Mouse (Mus musculus) limb, embryonic 14.5 days (tissue): Measurements from ENCODE around the gene Zfand3. TPM values are rescaled to one million over a fixed set of nuclear protein-coding genes. Genes with fewer than 3 reads are reported as not detected.

Source experiments
- ATAC-seq: fragments of 200-750 bp; cut with Nextera tagmentation; 2 replicates; pipeline ENCODE4 v1.8.0; 2017; ENCODE audit warnings: low read depth, moderate number of reproducible peaks, moderate TSS enrichment; ENCODE audit not compliant: low FRiP score
- DNase-seq: peaks from one replicate; pipeline ENCODE4 v3.0.0-alpha.2; 2015; ENCODE audit warnings: low spot score
- H3K27ac ChIP-seq: fragments of 300-500 bp; sonication (generic); replicated peaks from 2 replicates; pipeline ENCODE4 v1.5.1; 2014; ENCODE audit warnings: low read depth, mild to moderate bottlenecking, low read length, moderate library complexity, mixed read lengths
- H3K27me3 ChIP-seq: fragments of 300-500 bp; sonication (generic); 2 replicates; pipeline ENCODE4 v1.6.1; 2014; ENCODE audit warnings: low read length, mixed read lengths; ENCODE audit not compliant: control insufficient read depth, insufficient read depth
- H3K36me3 ChIP-seq: fragments of 300-500 bp; sonication (generic); 2 replicates; pipeline ENCODE4 v1.6.1; 2014; ENCODE audit warnings: mild to moderate bottlenecking, low read length, moderate library complexity, mixed read lengths; ENCODE audit not compliant: control insufficient read depth, insufficient read depth
- H3K4me1 ChIP-seq: fragments of 300-500 bp; sonication (generic); 2 replicates; pipeline ENCODE4 v1.6.1; 2014; ENCODE audit warnings: antibody characterized with exemption, low read length, mixed read lengths; ENCODE audit not compliant: control insufficient read depth, insufficient read depth
- H3K4me2 ChIP-seq: fragments of 300-500 bp; sonication (generic); replicated peaks from 2 replicates; pipeline ENCODE4 v1.6.1; 2014; ENCODE audit warnings: low read depth, mild to moderate bottlenecking, low read length, moderate library complexity; ENCODE audit not compliant: severe bottlenecking
- H3K4me3 ChIP-seq: fragments of 300-500 bp; sonication (generic); replicated peaks from 2 replicates; pipeline ENCODE4 v1.5.1; 2014; ENCODE audit warnings: low read length
- H3K9ac ChIP-seq: fragments of 300-500 bp; sonication (generic); 2 replicates; pipeline ENCODE4 v1.6.1; 2014; ENCODE audit warnings: mild to moderate bottlenecking, low read depth, low read length, moderate library complexity; ENCODE audit not compliant: severe bottlenecking
- H3K9me3 ChIP-seq: fragments of 300-500 bp; sonication (generic); 2 replicates; pipeline ENCODE4 v1.6.1; 2016; ENCODE audit warnings: low read length; ENCODE audit not compliant: control insufficient read depth
- POLR2A ChIP-seq: fragments of 200-500 bp; IDR thresholded peaks from 2 replicates; pipeline ENCODE4 v1.8.0; 2012; ENCODE audit warnings: inconsistent platforms, mild to moderate bottlenecking, moderate library complexity, borderline replicate concordance; ENCODE audit not compliant: insufficient read depth, insufficient read length; ENCODE audit errors: extremely low read depth
- WGBS: fragments of 180-500 bp; shearing (Covaris S2); extraction: QIAGEN DNeasy Blood & Tissue Kit; methylation state at CpG from one replicate; pipeline ENCODE4 v1.1.7; 2014; 5-methylcytosine and 5-hydroxymethylcytosine counted together
- polyA plus RNA-seq, 2 experiments: library from polyadenylated mRNA; depleted of rRNA in 1 of 2; stranded (reverse) in 1 of 2; unstranded in 1 of 2; fragments of >200 nt; fragmentation: Nextera tagmentation in 1 of 2; extraction: Ambion mirVana in 1 of 2; gene quantifications; 2 replicates each; pipeline versions ENCODE4 v1.2.1 to v1.2.3; 2012 to 2014

Gene Zfand3
- polyA plus RNA-seq, 2 experiments, result 43.1 to 107 TPM

GRCm38 (mm10) chr17:30245308-30245706 is 240.8 kb downstream of the Zfand3 start:
- no peaks in the 10 kb centered on the region for H3K36me3 ChIP-seq
- no peak overlapping the region for H3K9ac ChIP-seq
- TF ChIP-seq POLR2A, result no peak
- 28% methylated on average over 10 of the region's 10 CpGs for WGBS
- no peak overlapping the region for H3K27ac ChIP-seq
- H3K9me3 ChIP-seq, result no peaks in the 10 kb centered on the region
- no peaks in the 10 kb centered on the region for H3K27me3 ChIP-seq
- ATAC-seq (no peak), DNase-seq (no peak)
- no peak overlapping the region for H3K4me2 ChIP-seq
- H3K4me1 ChIP-seq, result peaks cover 40% of the 10 kb centered on the region
- no peak overlapping the region for H3K4me3 ChIP-seq

GRCm38 (mm10) chr17:30253028-30253427 is 248.5 kb downstream of the Zfand3 start:
- Histone ChIP-seq H3K27me3 (no peaks in the 10 kb centered on the region), H3K9ac (no peak overlapping the region), H3K9me3 (no peaks in the 10 kb centered on the region), H3K27ac (no peak overlapping the region), H3K4me2 (no peak overlapping the region), H3K36me3 (no peaks in the 10 kb centered on the region), H3K4me3 (no peak overlapping the region), H3K4me1 (peaks cover 5% of the 10 kb centered on the region; the same call in 1 of the 2 replicates)
- DNase-seq, result no peak
- ATAC-seq, result no peak
- whole genome bisulfite sequencing, result 89% methylated on average over 5 of the region's 5 CpGs
- no peak for TF ChIP-seq POLR2A

GRCm38 (mm10) chr17:30253924-30254323 is 249.4 kb downstream of the Zfand3 start:
- Histone ChIP-seq H3K27me3 (no peaks in the 10 kb centered on the region), H3K36me3 (no peaks in the 10 kb centered on the region), H3K9ac (no peak overlapping the region), H3K4me2 (no peak overlapping the region), H3K4me1 (peaks cover 5% of the 10 kb centered on the region; the same call in 1 of the 2 replicates), H3K27ac (no peak overlapping the region), H3K9me3 (no peaks in the 10 kb centered on the region), H3K4me3 (no peak overlapping the region)
- TF ChIP-seq POLR2A, result no peak
- ATAC-seq (no peak), DNase-seq (no peak)
- 56% methylated on average over 7 of the region's 7 CpGs for WGBS

GRCm38 (mm10) chr17:30255928-30256560 is 251.5 kb downstream of the Zfand3 start:
- Histone ChIP-seq H3K27ac (no peak overlapping the region), H3K27me3 (no peaks in the 10 kb centered on the region), H3K4me2 (no peak overlapping the region), H3K9me3 (no peaks in the 10 kb centered on the region), H3K36me3 (no peaks in the 10 kb centered on the region), H3K9ac (no peak overlapping the region), H3K4me1 (peaks cover 9% of the 10 kb centered on the region; the same call in 1 of the 2 replicates), H3K4me3 (no peak overlapping the region)
- DNase-seq (no peak), ATAC-seq (no peak)
- no peak for TF ChIP-seq POLR2A
- WGBS, result 64% methylated on average over 8 of the region's 8 CpGs

- H3K9ac ChIP-seq, result no peak overlapping the region
- H3K36me3 ChIP-seq, result no peaks in the 10 kb centered on the region
- no peak overlapping the region for H3K27ac ChIP-seq
- no peak overlapping the region for H3K4me3 ChIP-seq
- 63% methylated on average over 4 of the region's 4 CpGs for WGBS
- H3K27me3 ChIP-seq, result no peaks in the 10 kb centered on the region
- H3K9me3 ChIP-seq, result no peaks in the 10 kb centered on the region
- TF ChIP-seq POLR2A, result no peak
- no peak for DNase-seq
- H3K4me1 ChIP-seq, result peaks cover 17% of the 10 kb centered on the region
- no peak for ATAC-seq
- H3K4me2 ChIP-seq, result no peak overlapping the region
These were observed 253.9 kb downstream of the Zfand3 start for GRCm38 (mm10) chr17:30258480-30258879.
